8 mouse cellular contexts compared by ENCODE assay signal in the genomic region with DNA sequence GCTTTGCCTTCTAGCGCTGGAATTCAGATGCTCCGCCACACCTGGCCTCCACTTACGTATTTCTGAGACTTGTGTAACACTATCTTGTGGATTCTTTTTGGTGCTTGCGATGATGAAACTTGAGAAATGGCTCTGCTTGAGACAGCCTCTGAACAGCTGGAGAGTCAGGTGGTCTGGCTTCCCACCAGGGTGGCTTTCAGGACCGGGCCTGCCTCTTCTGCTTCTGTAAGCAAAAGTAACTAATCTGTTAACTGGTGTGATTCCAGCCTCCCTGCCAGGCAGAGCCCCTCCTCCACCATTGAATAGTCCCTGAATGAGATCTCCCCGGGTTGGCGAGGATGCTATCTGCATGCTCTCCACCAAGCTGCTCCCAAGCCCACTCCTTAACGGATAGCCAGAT.
DNase-seq lines count a peak whose midpoint lies in the region; ATAC-seq lines count a peak whose summit lies in the region.

No protein-coding gene starts in this region.

- H3K9me3 ChIP-seq in heart, embryonic 12.5 days (replicated peaks) = no peaks in the 10 kb centered on the region
- H3K9me3 ChIP-seq in embryonic facial prominence, embryonic 13.5 days = no peaks in the 10 kb centered on the region
- H3K9me3 ChIP-seq in hindbrain, embryonic 16.5 days (ENCODE audit: control insufficient read depth, low read length) = no peaks in the 10 kb centered on the region

- H3K4me1 ChIP-seq in heart, embryonic 12.5 days (replicated peaks) = peaks cover 21% of the 10 kb centered on the region
- H3K4me1 ChIP-seq in embryonic facial prominence, embryonic 13.5 days = peaks cover 63% of the 10 kb centered on the region
- peaks cover 55% of the 10 kb centered on the region for H3K4me1 ChIP-seq in hindbrain, embryonic 16.5 days (ENCODE audit: control insufficient read depth, insufficient read depth, low read depth, low read length)

- H3K36me3 ChIP-seq in heart, embryonic 12.5 days = no peaks in the 10 kb centered on the region
- peaks cover 5% of the 10 kb centered on the region for H3K36me3 ChIP-seq in embryonic facial prominence, embryonic 13.5 days
- H3K36me3 ChIP-seq in hindbrain, embryonic 16.5 days (ENCODE audit: control insufficient read depth, insufficient read depth, low read length) = no peaks in the 10 kb centered on the region

- H3K9ac ChIP-seq in heart, embryonic 12.5 days = no peak overlapping the region
- no peak overlapping the region for H3K9ac ChIP-seq in embryonic facial prominence, embryonic 13.5 days
- H3K9ac ChIP-seq in hindbrain, embryonic 16.5 days (ENCODE audit: low read depth, low read length) = no peak overlapping the region; the same call in 1 of the 2 replicates

- no peak overlapping the region for H3K27ac ChIP-seq in heart, embryonic 12.5 days (ENCODE audit: poor library complexity, severe bottlenecking)
- H3K27ac ChIP-seq in embryonic facial prominence, embryonic 13.5 days = peak overlapping the region; percentile 71
- peak overlapping the region; percentile 82 for H3K27ac ChIP-seq in hindbrain, embryonic 16.5 days (ENCODE audit: low read depth, low read length)

- 39% methylated on average over 8 of the region's 8 CpGs for WGBS in heart, embryonic 12.5 days
- WGBS in embryonic facial prominence, embryonic 13.5 days = 12% methylated on average over 8 of the region's 8 CpGs
- 11% methylated on average over 8 of the region's 8 CpGs for WGBS in hindbrain, embryonic 16.5 days

- no peak overlapping the region for H3K4me3 ChIP-seq in heart, embryonic 12.5 days
- H3K4me3 ChIP-seq in embryonic facial prominence, embryonic 13.5 days = no peak overlapping the region
- H3K4me3 ChIP-seq in hindbrain, embryonic 16.5 days (ENCODE audit: low read length) = no peak overlapping the region

- H3K27me3 ChIP-seq in heart, embryonic 12.5 days (replicated peaks) = no peaks in the 10 kb centered on the region
- no peaks in the 10 kb centered on the region for H3K27me3 ChIP-seq in embryonic facial prominence, embryonic 13.5 days
- H3K27me3 ChIP-seq in hindbrain, embryonic 16.5 days (replicated peaks; ENCODE audit: control insufficient read depth, insufficient read depth, low read length) = no peaks in the 10 kb centered on the region

- H3K4me2 ChIP-seq in heart, embryonic 12.5 days = no peak overlapping the region
- H3K4me2 ChIP-seq in embryonic facial prominence, embryonic 13.5 days = no peak overlapping the region
- peak overlapping the region; percentile 35 for H3K4me2 ChIP-seq in hindbrain, embryonic 16.5 days (ENCODE audit: low read length)

- intact Hi-C loops in heart, postnatal 14 days (cut with DNase I) = no loop called here

- DNase-seq in heart, postnatal 14 days = peak; percentile 29 to 36
- peak; percentile 52 for DNase-seq in neural tube, embryonic 10.5 days (ENCODE audit: extremely low spot score, low spot score)
- no peak for DNase-seq in kidney, postnatal 25 days
- DNase-seq in cerebellum, adult 11-12 months = no peak

- ATAC-seq in heart, embryonic 12.5 days (ENCODE audit: insufficient number of reproducible peaks, low FRiP score) = no peak
- peak; percentile 72 for ATAC-seq in embryonic facial prominence, embryonic 13.5 days (ENCODE audit: insufficient number of reproducible peaks, insufficient read depth, low FRiP score, low TSS enrichment, low read depth)
- ATAC-seq in hindbrain, embryonic 16.5 days = peak; percentile 60
- no peak for ATAC-seq in erythroid progenitor cell, adult 5-6 weeks (replicated peaks; ENCODE audit: low FRiP score, poor library complexity, severe bottlenecking)

Comparison
In these comparisons a context has a peak if more than half of its experiments do, and no peak if none do; other contexts are left out.
1. DNase-seq: peak in heart, postnatal 14 days (2 of 2) and neural tube, embryonic 10.5 days (single experiment); none in kidney, postnatal 25 days (0 of 2) and cerebellum, adult 11-12 months (single experiment).
2. ATAC-seq: peak in embryonic facial prominence, embryonic 13.5 days (single experiment) and hindbrain, embryonic 16.5 days (single experiment); none in heart, embryonic 12.5 days (single experiment) and erythroid progenitor cell, adult 5-6 weeks (single experiment).